Mouse (Mus musculus) gastrocnemius, adult 18-20 months (tissue): ENCODE results near the gene Neurog2. TPM values are rescaled to one million over a fixed set of nuclear protein-coding genes. Genes with fewer than 3 reads are reported as not detected.

Experiments
- DNase-seq: peaks from one replicate; pipeline ENCODE4 v3.0.0; 2021; ENCODE audit warnings: low spot score
- long read RNA-seq, 2 experiments: library from polyadenylated mRNA; stranded (forward); transcript quantifications; one replicate each; pipeline ENCODE4 v2.0.0; 2021
- total RNA-seq, 2 experiments: library from RNA; stranded (reverse); gene quantifications; 2 replicates each; pipeline ENCODE4 v1.2.3; 2021

Neurog2 gene
- not detected for total RNA-seq
- long read RNA-seq, experiment 1, result 0 reads
- long read RNA-seq, experiment 2, result 0 reads

DNA sequence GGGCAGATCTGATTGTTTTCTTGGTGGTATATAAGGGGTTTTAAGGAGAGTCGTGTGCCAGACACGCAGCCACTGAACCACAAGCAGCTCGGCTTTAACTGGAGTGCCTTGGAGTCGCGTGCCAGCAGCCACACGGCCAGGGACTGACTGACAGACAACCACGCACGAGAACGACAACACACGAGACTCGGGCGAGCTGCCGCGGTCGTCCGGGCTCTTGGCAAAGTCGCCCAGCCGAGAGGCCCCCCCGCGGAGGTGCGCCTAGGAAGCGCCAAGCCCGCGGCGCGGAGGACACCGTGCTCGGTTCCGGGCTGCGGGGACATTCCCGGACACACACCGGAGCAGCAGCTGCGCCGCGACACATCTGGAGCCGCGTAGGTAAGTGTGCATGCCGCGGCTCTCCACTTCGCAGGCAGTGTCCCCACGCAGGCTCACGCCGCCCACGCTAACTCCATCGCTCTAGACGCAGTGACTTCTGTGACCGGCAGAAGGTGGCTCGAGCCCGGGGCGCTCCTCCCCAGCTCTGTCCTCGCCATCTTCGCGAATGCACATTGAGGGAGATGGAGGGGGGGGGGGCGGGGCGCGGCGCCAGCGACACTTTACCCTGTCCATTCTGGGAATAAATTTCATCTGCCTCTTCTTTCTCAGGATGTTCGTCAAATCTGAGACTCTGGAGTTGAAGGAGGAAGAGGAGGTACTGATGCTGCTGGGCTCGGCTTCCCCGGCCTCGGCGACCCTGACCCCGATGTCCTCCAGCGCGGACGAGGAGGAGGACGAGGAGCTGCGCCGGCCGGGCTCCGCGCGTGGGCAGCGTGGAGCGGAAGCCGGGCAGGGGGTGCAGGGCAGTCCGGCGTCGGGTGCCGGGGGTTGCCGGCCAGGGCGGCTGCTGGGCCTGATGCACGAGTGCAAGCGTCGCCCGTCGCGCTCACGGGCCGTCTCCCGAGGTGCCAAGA is at the start of gene Neurog2:
Neurog2 (plus strand) TSS at position 56 of the 953 bp plus-strand sequence.
- no peak for DNase-seq

DNA sequence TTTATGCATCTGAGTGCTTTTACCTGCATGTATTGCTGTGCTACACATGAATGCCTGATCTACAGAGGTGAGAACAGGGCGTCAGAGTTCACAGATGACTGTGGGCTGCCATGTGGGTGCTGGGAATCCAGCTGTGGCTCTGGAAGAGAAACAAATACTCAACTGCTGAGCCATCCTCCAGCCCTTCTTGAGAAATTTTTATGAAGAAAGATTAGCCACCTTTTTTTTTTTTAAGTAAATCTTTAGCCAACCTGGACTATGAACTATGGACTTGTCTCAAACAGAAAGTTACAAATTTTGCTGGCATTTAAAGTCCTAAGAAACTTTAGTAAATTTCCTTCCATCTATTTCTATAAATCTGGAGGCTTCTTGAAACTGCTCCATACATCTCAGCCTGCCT is 35.8 kb upstream of the Neurog2 start:
- no peak for DNase-seq

DNA sequence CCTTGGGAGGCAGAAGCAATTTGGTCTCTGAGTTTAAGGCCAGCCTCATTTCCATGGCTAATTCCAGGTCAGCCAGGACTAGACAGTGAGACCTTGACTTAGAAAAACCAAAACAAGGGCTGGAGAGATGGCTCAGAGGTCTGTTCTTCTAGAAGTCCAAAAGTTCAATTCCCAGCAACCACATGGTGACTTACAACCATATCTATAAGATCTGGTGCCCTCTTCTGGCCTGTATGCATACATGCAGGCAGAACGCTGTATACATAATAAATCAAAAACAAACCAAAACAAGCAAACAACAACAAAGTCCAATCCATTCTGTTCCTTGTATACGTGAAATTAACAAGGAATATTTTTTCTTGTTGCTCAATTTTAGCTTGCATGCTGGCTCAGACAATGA is 24.8 kb upstream of the Neurog2 start:
- DNase-seq, result no peak

DNA sequence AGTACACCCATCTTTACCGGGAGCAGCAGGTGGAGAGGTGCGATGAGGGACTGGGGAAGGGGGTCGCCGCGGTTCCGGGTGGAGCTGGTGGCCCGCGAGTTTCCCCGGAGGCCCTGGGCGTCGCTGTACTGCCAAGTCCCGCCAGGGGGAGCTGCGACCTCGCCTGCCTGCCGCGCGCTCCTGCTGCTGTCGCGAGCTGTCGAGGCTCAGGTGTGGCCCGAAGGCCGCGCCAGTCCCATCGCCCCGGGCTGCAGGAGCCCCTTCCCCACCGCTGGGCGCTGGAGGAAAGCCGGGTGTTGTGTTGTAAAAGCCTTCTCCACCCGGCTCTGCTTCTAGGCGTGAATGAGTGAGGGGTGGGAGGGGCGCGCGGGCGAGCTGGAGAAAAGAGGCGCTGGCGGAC is 7.6 kb upstream of the Neurog2 start:
- DNase-seq, result peak; percentile 46

DNA sequence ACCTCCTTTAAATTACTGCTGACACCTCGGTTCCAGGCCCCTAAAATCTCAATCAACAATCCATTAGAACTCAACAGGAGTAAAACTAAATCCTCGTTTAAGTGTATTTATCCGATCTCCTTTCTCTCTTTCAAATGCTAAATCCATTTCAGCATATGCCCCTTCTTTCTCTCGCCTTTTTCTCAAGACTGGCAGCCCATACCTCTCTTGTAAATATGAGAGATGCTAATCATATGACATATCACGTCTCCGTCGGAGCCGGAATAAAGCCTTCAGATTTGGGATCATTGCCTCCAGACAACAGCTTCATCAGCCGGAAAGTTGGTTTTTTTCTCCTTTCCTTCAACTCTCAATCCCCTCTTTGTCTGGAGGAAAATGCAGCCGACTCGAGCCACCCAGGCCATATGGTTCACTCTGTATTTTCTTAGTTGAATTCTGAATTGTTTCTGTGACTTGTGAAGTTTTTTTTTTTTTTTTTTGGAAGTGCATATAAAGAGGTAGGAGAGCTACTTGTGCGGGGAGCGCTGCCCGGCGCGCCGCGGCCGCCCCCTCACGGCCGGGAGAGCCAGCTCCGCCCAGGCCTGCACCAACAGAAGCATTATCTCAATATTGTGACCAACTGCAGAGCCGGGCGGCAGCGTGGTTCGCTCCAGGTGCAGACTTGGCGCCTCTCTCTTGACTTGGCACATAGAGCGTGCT is 7.1 kb upstream of the Neurog2 start:
- DNase-seq, result no peak

DNA sequence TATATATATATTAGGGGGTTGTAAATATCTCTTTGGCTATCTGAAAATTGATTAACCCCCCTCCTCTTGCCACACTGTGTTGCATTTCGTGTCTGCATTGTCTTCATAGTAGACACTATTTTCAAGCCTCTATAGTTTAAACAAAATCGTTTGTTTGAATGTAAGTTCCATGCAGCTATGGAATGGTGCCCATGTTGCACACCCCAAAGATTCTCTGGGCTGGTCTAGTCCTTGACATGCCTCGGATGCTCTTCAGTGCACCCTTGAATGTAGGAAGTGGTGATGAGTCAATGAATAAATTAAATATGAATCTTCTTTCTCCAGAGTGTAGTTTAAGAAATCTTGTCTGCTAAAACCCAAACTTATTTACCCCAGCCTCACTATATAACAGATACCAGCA is 6.4 kb upstream of the Neurog2 start:
- DNase-seq, result no peak

DNA sequence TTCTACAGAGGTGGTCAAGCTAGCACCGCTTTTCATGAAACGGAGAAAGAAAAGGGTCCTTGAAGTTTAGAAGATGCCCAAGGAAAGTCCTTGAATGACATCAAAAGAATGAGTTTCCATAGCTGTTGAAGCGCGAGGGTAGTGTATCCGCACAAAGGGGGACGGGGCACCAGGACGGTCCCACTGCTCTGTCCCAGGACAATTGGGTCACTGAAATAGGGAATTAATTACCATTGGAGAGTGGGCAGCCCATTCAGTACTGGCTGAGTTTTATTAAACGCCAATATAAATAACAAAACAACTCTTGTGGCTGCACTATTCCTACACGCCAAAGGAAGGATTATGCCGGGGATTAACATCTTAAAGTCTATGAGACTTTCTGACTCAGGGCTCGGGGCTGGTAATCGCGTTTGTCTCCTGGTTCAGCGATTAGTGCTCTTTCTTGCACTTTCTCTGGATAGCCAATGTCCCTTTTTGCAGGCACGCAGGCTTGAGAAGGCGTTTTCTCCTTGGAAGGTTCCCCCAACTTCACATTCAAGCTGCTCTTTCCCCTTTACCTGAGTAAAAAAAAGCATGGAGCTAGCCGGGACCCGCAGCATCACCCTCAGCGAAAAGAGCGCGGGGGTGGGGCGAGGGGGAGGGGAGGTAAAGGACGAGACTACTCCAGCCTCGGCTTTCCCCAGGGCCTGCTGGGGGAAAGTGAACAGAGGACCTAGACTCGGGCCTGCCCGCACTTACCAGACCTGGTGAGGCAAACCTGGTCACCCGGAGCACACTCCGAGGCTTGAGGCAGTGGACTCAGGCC is 5.6 kb upstream of the Neurog2 start:
- DNase-seq, result no peak

DNA sequence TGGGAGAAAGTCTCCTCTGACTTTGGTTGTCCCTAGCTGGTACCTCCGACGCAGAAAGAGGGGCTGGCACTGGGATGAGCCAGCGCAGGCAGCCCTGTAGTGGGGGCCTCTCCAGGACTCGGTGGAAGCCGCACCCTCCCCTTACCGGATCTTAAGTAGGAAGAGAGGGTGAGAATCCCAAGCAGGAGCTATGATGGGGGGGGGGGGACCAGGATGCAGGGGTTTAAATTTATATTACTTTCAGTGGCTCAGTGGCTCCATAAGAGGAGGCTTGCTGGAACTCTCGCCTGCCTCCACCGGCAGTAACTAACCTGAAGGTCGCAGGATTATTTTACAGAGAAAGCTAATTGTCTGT is 5.0 kb upstream of the Neurog2 start:
- DNase-seq, result no peak

DNA sequence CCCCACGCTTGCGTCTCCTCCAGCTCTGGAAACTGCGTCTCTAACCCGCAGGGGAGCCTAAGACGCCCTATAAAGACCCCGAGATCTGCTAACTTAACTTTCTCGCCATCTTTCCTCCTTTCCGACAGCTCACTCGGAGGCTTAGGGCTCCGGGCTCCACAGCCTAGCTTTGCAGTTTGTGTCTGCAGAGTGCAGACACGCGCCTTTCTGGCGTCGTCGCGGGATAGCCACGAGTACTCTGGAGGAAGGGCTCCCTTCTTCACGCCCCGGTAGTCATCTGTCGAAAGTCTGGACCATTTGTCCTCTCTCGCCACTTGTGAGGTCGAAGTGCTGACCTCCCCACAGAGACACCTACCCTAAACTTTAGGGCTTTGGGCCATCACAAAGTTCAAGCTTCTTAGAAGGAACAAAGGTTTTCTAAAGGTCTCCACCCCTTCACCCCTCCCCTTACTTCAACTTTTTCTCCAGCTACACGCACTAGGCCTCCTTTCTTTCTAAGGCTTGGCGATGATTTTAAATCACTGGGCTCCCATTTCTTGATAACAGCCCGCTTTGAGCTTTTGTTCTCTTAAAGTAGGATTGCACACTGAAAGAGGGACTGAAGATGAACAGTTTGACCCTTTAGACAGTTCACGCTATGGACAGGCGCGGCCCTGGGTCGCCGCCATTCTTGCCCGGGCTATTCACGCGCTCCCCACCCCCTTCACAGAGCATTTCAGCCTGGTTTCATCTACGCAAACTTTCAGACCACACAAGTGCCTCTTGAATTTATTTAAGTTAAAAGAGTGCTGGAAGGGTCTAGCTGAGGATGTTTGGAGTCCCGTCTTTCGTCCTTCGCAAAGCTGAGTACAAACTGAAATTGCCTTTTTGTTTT is 4.4 kb upstream of the Neurog2 start:
- no peak for DNase-seq

DNA sequence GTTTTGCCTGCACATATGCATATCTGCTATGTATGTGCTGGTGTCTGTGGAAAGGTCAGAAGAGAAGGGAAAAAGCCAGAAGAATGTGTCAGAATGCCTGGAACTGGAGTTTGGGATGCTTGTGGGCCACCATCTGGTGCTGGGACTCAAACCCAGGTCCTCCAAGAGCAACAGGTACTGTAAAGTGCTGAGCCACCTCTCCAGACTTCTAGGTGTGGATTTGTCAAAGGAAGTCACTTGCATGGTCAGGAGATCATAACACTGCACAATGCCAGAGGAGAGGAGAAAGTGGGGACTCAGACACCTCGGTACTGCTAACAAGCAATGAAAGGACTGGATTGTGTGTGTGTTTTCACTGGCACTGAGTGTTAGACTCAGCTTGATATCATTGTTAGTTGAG is 2.7 kb upstream of the Neurog2 start:
- no peak for DNase-seq

DNA sequence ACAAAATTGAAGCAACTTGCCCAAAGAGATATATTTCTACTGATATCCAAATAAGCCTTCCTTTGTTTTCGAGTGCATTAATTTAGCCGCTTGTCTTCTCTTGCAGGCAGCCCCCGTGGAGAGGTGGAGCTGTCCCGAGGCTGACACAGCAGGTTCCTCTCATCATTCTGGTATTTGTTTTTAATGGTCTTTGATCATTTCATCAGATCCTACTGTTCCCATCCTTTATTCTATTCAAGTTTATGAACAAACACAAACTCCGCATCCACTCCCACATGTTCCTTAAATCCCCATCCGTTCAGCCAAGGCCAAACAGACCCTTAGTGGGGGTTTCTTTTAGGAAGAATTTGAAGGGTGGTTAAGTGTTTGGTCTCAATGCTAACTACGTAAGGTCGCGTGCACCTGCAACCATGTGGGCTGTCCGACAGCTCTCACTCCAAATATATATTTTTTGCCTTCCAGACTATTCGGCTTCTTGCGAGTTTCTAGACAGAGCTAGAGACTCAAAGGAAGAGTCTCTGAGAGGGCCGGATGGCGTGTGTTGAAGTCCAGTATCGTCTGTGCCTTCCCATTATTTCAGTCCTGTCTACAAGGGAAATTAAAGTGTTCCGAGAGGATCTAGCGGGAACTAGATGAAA is 2.1 kb upstream of the Neurog2 start:
- no peak for DNase-seq

DNA sequence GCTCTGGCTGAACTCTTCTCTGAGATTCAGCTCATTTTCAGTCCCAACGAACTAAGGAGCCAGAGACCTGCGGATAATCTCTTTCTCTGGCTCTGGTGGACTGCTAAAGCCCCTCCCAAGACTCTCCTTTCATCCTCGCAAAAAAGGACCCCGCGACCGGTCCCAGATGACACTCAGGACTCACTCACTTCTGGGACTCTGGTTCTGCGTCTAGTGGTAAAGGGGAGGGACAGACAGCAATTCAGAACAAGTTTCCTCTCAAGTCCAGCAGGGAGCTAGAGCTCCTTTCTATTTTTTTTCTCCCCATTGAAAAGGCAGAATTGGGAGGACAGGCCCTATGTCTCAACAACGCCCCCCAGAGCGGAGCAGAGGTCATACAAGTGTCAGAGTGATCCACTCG is 1.4 kb upstream of the Neurog2 start:
- no peak for DNase-seq

DNA sequence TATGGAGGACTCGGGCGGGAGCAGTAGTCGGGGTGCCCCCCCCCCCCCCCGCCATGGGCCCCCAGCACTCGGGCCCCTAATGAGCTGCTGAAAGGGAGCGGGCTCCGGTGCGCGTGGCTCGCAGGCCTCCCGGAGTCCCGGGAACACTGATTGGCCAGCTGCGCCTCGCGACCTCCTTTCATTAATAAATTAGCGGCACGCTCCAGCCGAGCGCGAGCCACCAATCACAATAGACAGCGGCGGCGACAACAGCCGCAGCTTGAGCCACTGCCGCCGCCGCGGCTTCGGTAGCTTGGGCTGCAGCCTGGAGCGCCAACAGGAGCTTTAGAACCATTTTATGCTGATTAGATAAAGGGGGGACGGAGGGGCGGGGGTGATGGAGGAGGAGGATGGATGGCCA is 404 bp upstream of the Neurog2 start:
- no peak for DNase-seq

DNA sequence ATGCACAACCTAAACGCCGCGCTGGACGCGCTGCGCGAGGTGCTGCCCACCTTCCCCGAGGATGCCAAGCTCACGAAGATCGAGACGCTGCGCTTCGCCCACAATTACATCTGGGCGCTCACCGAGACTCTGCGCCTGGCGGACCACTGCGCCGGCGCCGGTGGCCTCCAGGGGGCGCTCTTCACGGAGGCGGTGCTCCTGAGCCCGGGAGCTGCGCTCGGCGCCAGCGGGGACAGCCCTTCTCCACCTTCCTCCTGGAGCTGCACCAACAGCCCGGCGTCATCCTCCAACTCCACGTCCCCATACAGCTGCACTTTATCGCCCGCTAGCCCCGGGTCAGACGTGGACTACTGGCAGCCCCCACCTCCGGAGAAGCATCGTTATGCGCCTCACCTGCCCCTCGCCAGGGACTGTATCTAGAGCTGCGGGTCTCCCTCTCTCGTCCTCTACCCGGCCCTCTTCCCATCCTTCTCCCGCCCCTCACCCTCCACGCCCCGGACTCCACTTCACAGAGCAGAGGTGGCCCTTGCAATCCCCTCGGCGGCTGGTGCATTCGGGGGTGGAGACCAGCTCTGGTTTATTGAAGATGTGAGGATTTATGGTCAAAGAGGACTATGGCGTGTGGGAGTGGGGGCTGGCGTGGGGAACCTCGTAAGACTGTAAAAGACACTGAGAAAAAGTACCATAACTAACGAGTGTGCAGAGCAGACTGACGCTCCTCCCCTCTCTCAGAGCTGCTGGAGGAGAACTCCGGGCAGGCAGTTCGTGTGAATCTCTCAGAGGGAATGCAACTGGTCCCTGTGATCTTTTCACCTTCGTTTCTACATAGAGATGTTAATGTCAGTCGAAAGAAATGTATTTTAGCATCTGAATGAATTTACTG is 1.4 kb downstream of the Neurog2 start:
- DNase-seq, result peak; percentile 56

DNA sequence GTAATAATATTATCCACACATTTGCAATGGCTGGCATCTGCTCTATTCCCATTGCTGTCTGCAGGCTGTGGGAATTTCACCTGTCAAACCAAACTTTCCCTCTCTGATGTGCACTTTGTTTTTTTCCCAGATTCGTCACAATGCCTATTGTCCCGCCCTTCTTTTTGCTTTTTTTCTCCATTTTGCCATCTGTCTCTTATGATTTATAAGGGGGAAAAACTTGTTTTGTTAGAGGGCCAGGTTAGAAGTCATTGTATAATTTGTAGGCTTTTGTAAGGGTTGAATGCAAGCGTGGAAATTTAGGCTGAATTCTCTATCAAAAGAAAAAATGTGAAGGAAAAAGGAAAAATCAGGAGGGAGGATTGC is 2.0 kb downstream of the Neurog2 start:
- DNase-seq, result no peak

DNA sequence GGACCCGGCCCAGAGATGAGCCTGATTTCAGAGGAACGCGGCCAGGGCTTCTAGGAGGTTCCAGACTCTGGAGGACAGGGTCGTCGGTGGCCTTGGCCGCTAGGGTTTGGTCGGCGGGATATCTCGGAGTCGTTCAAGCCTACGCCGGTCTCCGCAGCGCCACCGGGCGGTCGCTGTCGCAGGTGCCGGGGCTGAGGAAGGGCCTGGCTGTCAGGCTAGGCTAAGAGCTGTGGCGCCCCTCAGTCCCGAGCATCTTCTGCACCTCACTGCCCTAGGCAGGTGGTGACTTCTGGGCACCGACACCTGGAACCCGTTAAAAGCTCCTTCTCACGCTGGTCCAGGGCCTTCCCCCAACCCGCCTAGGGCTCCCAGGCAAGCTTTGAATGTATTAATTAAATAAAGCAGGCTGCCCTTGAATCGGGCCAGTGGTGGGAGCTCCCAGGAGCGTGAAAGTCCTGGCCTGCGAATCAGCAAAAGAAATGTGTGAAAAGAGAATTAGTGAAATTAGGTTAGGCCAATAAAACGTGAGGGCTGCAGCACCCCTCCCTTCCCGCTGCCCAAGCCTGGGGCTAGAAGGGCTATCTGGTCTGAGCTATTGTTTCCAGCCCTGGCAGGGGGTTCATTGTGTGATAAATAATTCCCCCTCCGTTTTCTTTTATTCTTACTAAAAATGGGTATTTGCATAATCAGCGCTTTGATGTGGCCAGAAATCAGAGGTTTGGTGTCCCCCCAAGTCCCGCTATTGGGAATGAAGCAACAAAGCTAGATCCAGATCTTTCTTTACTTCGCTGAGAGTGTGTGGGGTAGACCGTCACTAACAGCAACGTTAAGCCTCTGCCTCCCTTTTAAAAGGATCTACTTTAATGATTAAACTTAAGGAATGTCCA is 7.2 kb downstream of the Neurog2 start:
- no peak for DNase-seq

DNA sequence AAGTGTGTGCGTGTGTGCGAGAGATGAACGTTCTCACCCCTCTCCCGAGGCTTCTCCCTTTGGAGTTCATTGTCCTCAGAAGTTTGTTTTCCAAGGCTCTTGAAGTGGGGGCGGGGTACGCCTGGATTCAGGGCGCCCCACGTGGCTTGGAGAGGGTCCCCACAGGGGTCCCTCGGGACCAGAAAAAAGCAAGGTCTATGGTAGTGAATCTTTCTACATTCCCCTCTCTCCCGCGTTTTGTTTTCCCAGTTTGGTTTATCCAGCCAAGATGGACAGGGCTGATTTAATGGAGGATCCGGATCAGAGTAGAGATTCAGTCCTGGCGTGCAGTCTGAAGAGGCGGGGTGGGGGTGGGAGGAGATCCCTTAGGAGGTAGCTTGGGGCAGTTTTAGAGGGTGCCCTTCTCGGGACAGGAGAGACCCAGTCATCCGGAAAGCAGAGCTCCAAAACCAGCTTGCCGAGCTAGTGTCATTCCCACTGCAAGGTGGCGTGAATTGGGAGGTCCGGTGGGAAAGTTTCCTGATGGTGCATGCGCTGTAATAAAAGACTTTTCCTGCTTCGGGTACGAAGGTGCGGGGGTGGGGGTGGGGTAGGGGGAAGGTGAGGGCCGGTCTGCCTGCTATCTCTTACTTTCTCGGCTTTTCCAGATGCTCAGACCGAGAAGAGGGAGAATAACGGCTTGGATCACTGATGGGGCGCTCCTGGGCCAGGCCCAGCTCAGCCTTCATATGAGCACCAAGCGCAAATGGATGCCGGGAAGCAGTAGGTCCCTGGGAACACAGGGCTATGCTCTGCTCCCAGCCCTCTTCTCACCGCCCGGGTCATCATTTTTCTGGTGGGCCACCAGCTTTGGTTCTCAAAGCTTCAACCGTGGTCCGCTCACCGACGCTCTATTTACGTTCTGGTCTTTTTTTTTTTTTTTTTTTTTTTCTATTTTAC is 8.1 kb downstream of the Neurog2 start:
- DNase-seq, result no peak
